Mouse (Mus musculus): ENCODE data around the gene Rere. TPM values are rescaled to one million over a fixed set of nuclear protein-coding genes. Genes with fewer than 3 reads are reported as not detected.

Rere gene
- polyA plus RNA-seq, 1 experiment from 2014 or later = 18.0 TPM

DNA sequence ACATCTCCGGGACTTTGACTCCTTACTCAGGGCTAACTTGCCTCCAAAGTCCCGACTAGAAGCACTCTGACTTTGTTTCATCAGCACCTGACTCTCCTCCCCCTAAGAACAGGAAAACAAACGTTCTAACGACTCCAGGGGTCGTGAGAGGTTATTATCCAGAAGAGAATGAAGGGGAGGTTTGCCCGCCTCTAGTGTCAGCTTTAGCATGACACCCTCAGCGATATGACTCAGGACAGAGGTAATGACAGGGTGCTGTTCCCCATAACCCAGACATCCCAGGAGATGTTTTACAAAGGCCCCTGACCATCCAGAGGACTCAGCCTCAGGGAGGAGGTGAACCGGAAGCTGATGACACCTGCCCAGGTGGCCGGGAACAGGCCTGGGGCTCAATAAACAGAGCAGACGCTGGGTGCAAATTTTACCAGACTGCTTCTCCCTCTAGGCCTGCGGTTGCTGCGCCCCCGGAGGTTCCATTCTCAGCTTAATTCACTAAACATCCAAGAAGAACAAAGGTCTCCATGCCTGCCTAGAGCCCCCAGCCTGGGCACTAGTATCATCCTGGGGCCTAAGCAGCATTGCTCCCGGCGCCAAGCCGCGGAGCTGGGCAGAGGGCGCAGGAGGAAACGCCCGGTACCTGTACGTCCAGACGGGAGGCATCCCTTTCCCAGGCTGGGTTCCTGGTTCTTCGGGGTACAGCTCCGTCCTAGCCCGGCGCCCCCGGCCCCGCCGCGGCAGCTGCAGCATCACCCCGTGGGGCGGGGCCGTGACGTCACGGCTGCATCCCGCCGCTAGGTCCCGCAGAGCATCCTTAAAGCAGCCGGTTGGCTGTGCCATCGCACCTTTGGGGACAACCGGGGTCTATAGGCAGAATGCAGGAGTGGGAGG is 370.2 kb downstream of the Rere start, which contains the start of gene Slc45a1:
TSS of gene Slc45a1 (minus strand) at position 785 of the 888 bp plus-strand sequence.
- no peaks in the 10 kb centered on the region for H3K36me3 ChIP-seq (ENCODE audit: control insufficient read depth, insufficient read depth)
- H3K4me2 ChIP-seq (ENCODE audit: low read depth, low read length) = peak within 1 kb of the TSS; percentile 19; the same call in 1 of the 2 replicates
- no peak within 1 kb of the TSS for H3K9ac ChIP-seq (ENCODE audit: low read length)
- 10% methylated on average over 41 of the region's 41 CpGs for WGBS
- peaks cover 23% of the 10 kb centered on the region for H3K27me3 ChIP-seq (ENCODE audit: control insufficient read depth, insufficient read depth, low read length)
- H3K9me3 ChIP-seq (replicated peaks; ENCODE audit: control insufficient read depth, low read length) = 0 out of 2 replicates have a peak, but pooled peaks cover 1% of the 10 kb centered on the region
- H3K27ac ChIP-seq (ENCODE audit: low read length) = no peak within 1 kb of the TSS
- no peak for ATAC-seq (replicated peaks; ENCODE audit: extremely low read depth, insufficient read depth, low FRiP score)
- H3K4me3 ChIP-seq (ENCODE audit: low read length) = peak within 1 kb of the TSS; percentile 13; the same call in 1 of the 2 replicates
- no peaks in the 10 kb centered on the region for H3K4me1 ChIP-seq (ENCODE audit: control insufficient read depth, insufficient read depth, low read length)

DNA sequence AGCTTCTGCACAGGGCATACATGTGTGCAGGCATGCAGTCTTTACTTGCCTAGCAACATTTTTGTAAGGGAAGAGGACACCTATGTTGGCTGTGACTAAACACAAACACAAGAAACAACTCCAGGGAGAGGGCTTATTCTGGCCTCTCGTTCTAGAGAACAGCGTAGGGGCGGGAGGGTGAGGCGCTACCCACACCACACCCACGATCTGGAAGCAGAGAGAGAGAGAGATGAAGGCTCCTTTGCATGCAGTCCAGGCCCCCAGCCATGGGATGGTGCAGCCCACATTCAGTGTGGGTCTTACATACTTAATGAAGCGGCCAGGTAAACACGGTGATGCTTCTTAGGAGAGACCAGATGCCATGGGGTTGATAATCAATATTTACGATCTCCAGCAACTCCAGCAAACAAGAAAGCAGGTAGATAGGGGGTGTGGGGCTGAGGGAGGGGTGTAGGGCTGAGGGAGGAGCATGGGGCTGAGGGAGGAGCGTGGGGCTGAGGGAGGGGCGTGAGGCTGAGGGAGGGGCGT is 371.7 kb downstream of the Rere start:
- Histone ChIP-seq H3K27me3 (ENCODE audit: control insufficient read depth, insufficient read depth, low read length) (peaks cover 23% of the 10 kb centered on the region), H3K27ac (ENCODE audit: low read length) (no peak overlapping the region), H3K4me1 (ENCODE audit: control insufficient read depth, insufficient read depth, low read length) (no peaks in the 10 kb centered on the region), H3K4me3 (ENCODE audit: low read length) (no peak overlapping the region), H3K4me2 (ENCODE audit: low read depth, low read length) (no peak overlapping the region), H3K36me3 (ENCODE audit: control insufficient read depth, insufficient read depth) (no peaks in the 10 kb centered on the region), H3K9me3 (replicated peaks; ENCODE audit: control insufficient read depth, low read length) (0 out of 2 replicates have a peak, but pooled peaks cover 4% of the 10 kb centered on the region), H3K9ac (ENCODE audit: low read length) (no peak overlapping the region)
- WGBS = 44% methylated on average over 11 of the region's 11 CpGs
- ATAC-seq (replicated peaks; ENCODE audit: extremely low read depth, insufficient read depth, low FRiP score) = no peak

DNA sequence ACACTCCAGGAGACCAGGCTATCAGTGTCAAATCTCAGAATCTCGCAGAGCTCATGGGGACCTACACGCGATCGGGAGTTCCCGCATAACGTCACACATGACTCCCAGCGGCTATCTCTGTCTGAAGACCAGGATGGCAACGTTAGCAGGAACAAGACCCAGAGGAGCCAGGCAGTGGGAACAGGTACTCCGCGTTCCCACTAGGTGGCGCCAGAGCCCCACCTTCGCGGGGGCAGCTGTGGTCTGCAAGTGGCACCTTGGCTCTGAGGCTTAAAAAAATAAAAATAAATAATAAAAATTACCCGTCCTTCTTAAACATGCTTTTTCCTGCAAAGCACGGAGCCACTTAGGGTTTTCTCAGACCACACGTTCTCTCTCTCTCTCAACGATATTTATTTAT is 374.5 kb downstream of the Rere start:
- ATAC-seq (replicated peaks; ENCODE audit: extremely low read depth, insufficient read depth, low FRiP score) = 0 out of 2 replicates have a peak, but pooled peaks have one; percentile 47
- Histone ChIP-seq H3K27me3 (ENCODE audit: control insufficient read depth, insufficient read depth, low read length) (peaks cover 24% of the 10 kb centered on the region), H3K4me3 (ENCODE audit: low read length) (no peak overlapping the region), H3K9me3 (replicated peaks; ENCODE audit: control insufficient read depth, low read length) (0 out of 2 replicates have a peak, but pooled peaks cover 4% of the 10 kb centered on the region), H3K36me3 (ENCODE audit: control insufficient read depth, insufficient read depth) (no peaks in the 10 kb centered on the region), H3K9ac (ENCODE audit: low read length) (0 out of 2 replicates have a peak overlapping the region, but pooled peaks have one; percentile 5), H3K4me1 (ENCODE audit: control insufficient read depth, insufficient read depth, low read length) (no peaks in the 10 kb centered on the region), H3K27ac (ENCODE audit: low read length) (no peak overlapping the region), H3K4me2 (ENCODE audit: low read depth, low read length) (peak overlapping the region; percentile 1; the same call in 1 of the 2 replicates)
- 4% methylated on average over 17 of the region's 17 CpGs for WGBS

DNA sequence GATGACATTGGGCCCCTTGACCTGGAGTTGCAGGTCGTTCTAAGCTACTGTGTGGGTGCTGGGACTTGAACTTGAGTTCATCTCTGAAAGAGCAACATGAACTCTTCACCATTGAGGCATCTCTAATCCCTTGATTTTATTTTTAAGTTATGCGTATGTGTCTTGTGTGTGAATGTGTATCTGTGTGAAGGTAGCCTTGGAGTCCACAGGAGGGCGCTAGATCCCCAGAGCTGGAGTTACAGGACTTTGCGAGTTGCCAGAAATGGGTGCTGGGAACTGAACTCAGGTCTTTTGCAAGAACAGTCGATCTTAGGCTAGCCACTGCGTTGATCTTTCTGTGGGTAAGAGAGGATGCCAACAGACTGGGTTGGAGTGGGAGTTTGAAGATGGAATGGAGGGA is 375.1 kb downstream of the Rere start:
- H3K4me3 ChIP-seq (ENCODE audit: low read length) = no peak overlapping the region

DNA sequence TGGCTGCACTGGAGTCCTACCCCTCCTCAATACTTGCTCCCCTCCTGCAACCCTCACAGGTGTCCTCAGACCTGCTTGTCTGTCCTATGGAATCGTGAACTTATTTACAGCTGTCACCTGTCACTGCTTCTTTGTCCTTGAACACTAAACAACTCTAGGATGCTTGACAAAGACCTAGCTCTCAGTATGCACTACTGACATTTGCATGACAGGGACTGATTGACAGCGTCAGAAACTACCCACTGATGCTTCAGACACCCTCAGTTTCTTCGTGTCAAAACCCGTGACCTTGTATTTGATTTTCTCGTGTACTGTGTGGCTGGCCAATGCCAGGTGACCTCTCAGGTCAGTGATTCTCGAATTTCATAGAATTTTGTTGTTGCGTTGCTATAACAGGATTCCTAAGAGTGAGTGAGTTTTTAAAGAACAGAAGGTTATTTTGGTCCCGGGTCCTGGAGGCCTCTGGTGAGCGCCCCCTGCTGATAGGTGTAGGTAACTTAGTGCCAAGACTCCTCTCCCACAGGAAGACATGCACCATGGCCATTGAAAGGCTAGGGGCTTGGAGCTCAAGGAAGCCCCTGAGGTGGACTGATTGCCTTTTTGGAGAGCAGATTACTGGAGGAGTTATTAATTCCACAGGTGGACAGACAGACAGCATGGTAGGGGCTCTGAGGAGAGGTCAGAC is 378.6 kb downstream of the Rere start:
- no peak for ATAC-seq (replicated peaks; ENCODE audit: extremely low read depth, insufficient read depth, low FRiP score)
- Histone ChIP-seq H3K4me1 (ENCODE audit: control insufficient read depth, insufficient read depth, low read length) (peaks cover 4% of the 10 kb centered on the region; the same call in 1 of the 2 replicates), H3K27ac (ENCODE audit: low read length) (no peak overlapping the region), H3K4me3 (ENCODE audit: low read length) (no peak overlapping the region), H3K27me3 (ENCODE audit: control insufficient read depth, insufficient read depth, low read length) (peaks cover 5% of the 10 kb centered on the region; the same call in 1 of the 2 replicates), H3K9me3 (replicated peaks; ENCODE audit: control insufficient read depth, low read length) (0 out of 2 replicates have a peak, but pooled peaks cover 4% of the 10 kb centered on the region), H3K36me3 (ENCODE audit: control insufficient read depth, insufficient read depth) (no peaks in the 10 kb centered on the region), H3K4me2 (ENCODE audit: low read depth, low read length) (no peak overlapping the region), H3K9ac (ENCODE audit: low read length) (no peak overlapping the region)
- WGBS = 71% methylated on average over 9 of the region's 9 CpGs

More for the DNA sequence above, 375.1 kb downstream of the Rere start:
- Histone ChIP-seq H3K27me3 (ENCODE audit: control insufficient read depth, insufficient read depth, low read length) (peaks cover 22% of the 10 kb centered on the region), H3K4me1 (ENCODE audit: control insufficient read depth, insufficient read depth, low read length) (peaks cover 2% of the 10 kb centered on the region; the same call in 1 of the 2 replicates), H3K9me3 (replicated peaks; ENCODE audit: control insufficient read depth, low read length) (0 out of 2 replicates have a peak, but pooled peaks cover 4% of the 10 kb centered on the region), H3K4me2 (ENCODE audit: low read depth, low read length) (no peak overlapping the region), H3K27ac (ENCODE audit: low read length) (no peak overlapping the region), H3K9ac (ENCODE audit: low read length) (no peak overlapping the region), H3K36me3 (ENCODE audit: control insufficient read depth, insufficient read depth) (no peaks in the 10 kb centered on the region)
- ATAC-seq (replicated peaks; ENCODE audit: extremely low read depth, insufficient read depth, low FRiP score) = no peak
- 82% methylated on average over 6 of the region's 6 CpGs for WGBS

DNA sequence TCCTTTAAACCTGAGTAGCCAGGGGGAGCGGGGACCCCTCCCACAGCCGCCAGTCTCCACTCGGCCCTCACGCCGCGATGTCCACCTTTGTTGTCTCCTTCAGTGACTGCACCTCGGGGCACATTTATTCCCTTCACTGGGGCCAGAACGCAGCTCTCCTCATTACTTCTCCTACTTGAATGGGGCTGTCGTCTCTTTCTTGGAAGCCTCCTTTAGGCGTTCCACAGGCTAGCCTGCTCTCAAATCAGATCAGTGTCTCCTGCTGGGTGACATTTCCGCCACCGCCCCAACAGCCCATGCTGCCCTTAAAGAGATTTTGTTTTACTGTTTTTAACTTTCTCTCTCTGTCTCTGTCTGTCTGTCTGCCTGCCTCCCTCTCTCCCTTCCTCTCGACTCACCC is 380.4 kb downstream of the Rere start:
- H3K36me3 ChIP-seq (ENCODE audit: control insufficient read depth, insufficient read depth) = no peaks in the 10 kb centered on the region
- WGBS = 8% methylated on average over 13 of the region's 13 CpGs
- H3K27ac ChIP-seq (ENCODE audit: low read length) = no peak overlapping the region
- peaks cover 4% of the 10 kb centered on the region; the same call in 1 of the 2 replicates for H3K4me1 ChIP-seq (ENCODE audit: control insufficient read depth, insufficient read depth, low read length)
- H3K9ac ChIP-seq (ENCODE audit: low read length) = peak overlapping the region; percentile 11
- peaks cover 2% of the 10 kb centered on the region; the same call in 1 of the 2 replicates for H3K27me3 ChIP-seq (ENCODE audit: control insufficient read depth, insufficient read depth, low read length)
- peak overlapping the region; percentile 18 for H3K4me3 ChIP-seq (ENCODE audit: low read length)
- H3K9me3 ChIP-seq (replicated peaks; ENCODE audit: control insufficient read depth, low read length) = 0 out of 2 replicates have a peak, but pooled peaks cover under 1% of the 10 kb centered on the region
- ATAC-seq (replicated peaks; ENCODE audit: extremely low read depth, insufficient read depth, low FRiP score) = no peak
- H3K4me2 ChIP-seq (ENCODE audit: low read depth, low read length) = peak overlapping the region; percentile 62

DNA sequence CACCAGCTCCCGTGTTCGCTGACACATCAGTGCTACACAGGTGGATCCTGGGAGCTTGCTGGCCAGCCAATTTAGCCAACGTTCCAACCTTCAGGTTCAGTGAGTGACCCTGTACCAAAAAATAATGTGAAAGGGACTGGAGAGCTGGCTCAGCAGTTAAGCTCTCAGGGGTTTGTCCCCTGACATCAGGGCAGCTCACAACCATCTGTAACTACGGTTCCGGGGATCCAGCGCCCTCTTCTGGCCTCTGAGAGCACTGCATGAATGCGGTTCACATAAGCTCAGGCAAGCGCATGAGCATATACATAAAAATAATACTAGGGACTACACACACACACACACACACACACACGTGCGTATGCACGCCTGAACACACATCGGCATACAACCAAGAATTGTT is 381.7 kb downstream of the Rere start:
- Histone ChIP-seq H3K4me1 (ENCODE audit: control insufficient read depth, insufficient read depth, low read length) (peaks cover 4% of the 10 kb centered on the region; the same call in 1 of the 2 replicates), H3K4me3 (ENCODE audit: low read length) (no peak overlapping the region), H3K27ac (ENCODE audit: low read length) (no peak overlapping the region), H3K9me3 (replicated peaks; ENCODE audit: control insufficient read depth, low read length) (0 out of 2 replicates have a peak, but pooled peaks cover 2% of the 10 kb centered on the region), H3K36me3 (ENCODE audit: control insufficient read depth, insufficient read depth) (no peaks in the 10 kb centered on the region), H3K9ac (ENCODE audit: low read length) (no peak overlapping the region), H3K4me2 (ENCODE audit: low read depth, low read length) (no peak overlapping the region), H3K27me3 (ENCODE audit: control insufficient read depth, insufficient read depth, low read length) (peaks cover 2% of the 10 kb centered on the region; the same call in 1 of the 2 replicates)
- 59% methylated on average over 12 of the region's 12 CpGs for WGBS
- no peak for ATAC-seq (replicated peaks; ENCODE audit: extremely low read depth, insufficient read depth, low FRiP score)

DNA sequence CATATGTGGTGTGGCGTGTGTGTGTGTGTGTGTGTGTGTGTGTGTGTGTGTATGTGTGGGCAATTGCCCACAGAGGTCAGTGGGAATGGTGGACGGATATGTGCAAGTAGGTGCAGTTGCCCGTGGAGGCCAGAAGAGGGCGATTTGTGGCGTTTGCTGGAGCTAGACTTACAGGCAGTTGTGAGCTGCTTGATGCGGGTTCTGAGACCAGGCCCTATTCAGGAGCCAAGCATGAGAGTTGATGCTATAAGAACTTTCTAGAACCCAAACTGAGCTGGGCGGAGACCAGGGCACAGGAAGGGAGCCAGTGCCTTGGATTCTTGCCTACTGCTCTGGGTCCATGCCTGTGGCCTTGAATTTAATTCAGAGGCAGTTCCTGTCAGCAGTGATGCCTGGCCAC is 383.3 kb downstream of the Rere start:
- Histone ChIP-seq H3K4me2 (ENCODE audit: low read depth, low read length) (no peak overlapping the region), H3K4me1 (ENCODE audit: control insufficient read depth, insufficient read depth, low read length) (peaks cover 4% of the 10 kb centered on the region; the same call in 1 of the 2 replicates), H3K36me3 (ENCODE audit: control insufficient read depth, insufficient read depth) (no peaks in the 10 kb centered on the region), H3K27ac (ENCODE audit: low read length) (no peak overlapping the region), H3K9me3 (replicated peaks; ENCODE audit: control insufficient read depth, low read length) (0 out of 2 replicates have a peak, but pooled peaks cover 2% of the 10 kb centered on the region), H3K9ac (ENCODE audit: low read length) (no peak overlapping the region), H3K4me3 (ENCODE audit: low read length) (no peak overlapping the region), H3K27me3 (ENCODE audit: control insufficient read depth, insufficient read depth, low read length) (peaks cover 2% of the 10 kb centered on the region; the same call in 1 of the 2 replicates)
- no peak for ATAC-seq (replicated peaks; ENCODE audit: extremely low read depth, insufficient read depth, low FRiP score)
- WGBS = 79% methylated on average over 7 of the region's 7 CpGs
